Mouse (Mus musculus) liver, embryonic 14.5 days (tissue): ENCODE results near the gene Sox6.

Experiments used
- CTCF ChIP-seq: IDR thresholded peaks from 2 replicates; pipeline ENCODE4 v1.5.1; 2016; ENCODE audit warnings: antibody characterized with exemption, low read depth, control low read depth
- EP300 ChIP-seq: IDR thresholded peaks from 2 replicates; pipeline ENCODE4 v1.6.1; 2016; ENCODE audit warnings: antibody characterized with exemption, low read depth

GRCm38 (mm10) chr7:115865231-115865630 is 173.4 kb downstream of the Sox6 start:
- no peak for TF ChIP-seq EP300
- TF ChIP-seq CTCF, result no peak
